Mouse (Mus musculus): ENCODE measurements around the gene Sesn3. TPM values are rescaled to one million over a fixed set of nuclear protein-coding genes. Genes with fewer than 3 reads are reported as not detected.
"Not testable (repeated sequence)": the region's sequence is repeated elsewhere in the genome, so short reads cannot be mapped to it uniquely, and the experiment has no call there.

The Sesn3 gene
- polyA plus RNA-seq, 1 experiment from 2014 or later: 11.9 TPM

DNA sequence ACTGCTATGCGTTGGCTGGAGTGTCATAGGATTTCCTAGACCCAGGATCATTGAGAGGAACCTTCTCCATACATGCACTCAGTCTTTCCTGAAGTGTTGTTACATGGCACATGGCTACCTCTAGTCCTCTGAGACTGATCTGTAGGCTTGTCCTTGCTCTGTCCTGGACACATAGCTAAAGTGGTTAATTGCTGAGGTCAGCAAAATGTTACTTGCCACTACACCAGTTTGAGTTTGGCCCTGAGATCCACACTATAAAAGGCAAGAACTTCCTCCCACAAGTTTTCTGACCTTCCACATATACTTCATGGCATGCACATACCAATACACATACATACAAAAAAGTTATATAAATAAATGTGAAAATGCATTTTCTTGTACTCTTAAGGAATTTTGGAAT, 41.8 kb downstream of the Sesn3 start:
- Histone ChIP-seq H3K9me3 (no peaks in the 10 kb centered on the region), H3K9ac (no peak overlapping the region), H3K27ac (replicated peaks) (no peak overlapping the region), H3K4me3 (no peak overlapping the region), H3K36me3 (peaks cover 76% of the 10 kb centered on the region), H3K4me1 (peaks cover 5% of the 10 kb centered on the region), H3K27me3 (replicated peaks) (no peaks in the 10 kb centered on the region), H3K4me2 (no peak overlapping the region)
- WGBS: 97% methylated on average over 1 of the region's 1 CpGs
- ATAC-seq (ENCODE audit: extremely low read depth, insufficient number of reproducible peaks, low FRiP score, low TSS enrichment): no peak

DNA sequence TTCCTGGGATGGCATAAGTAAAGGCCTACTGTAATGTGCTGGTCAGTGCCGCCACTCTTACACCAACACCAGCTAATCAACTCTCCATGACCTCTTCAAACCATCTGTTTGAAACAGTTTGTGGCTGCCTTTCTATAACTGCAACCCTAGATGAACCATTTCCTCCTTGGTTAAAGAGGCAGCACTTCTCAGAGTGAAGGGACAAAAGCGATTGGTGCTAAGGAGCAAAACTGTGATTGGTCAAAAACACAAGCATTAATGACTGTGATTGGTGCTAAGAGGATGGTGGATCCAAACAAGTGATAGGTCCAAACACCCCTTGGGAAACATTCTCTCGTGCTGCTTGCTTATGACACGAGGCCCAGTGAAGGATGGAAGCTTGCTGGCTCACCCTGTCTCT, 61.0 kb downstream of the Sesn3 start:
- H3K36me3 ChIP-seq: peaks cover 9% of the 10 kb centered on the region
- no peaks in the 10 kb centered on the region for H3K9me3 ChIP-seq
- ATAC-seq (ENCODE audit: extremely low read depth, insufficient number of reproducible peaks, low FRiP score, low TSS enrichment): no peak
- H3K4me3 ChIP-seq: no peak overlapping the region
- peaks cover 21% of the 10 kb centered on the region for H3K4me1 ChIP-seq
- 66% methylated on average over 4 of the region's 4 CpGs for WGBS
- no peaks in the 10 kb centered on the region for H3K27me3 ChIP-seq (replicated peaks)
- no peak overlapping the region for H3K9ac ChIP-seq
- H3K27ac ChIP-seq (replicated peaks): no peak overlapping the region
- H3K4me2 ChIP-seq: no peak overlapping the region

DNA sequence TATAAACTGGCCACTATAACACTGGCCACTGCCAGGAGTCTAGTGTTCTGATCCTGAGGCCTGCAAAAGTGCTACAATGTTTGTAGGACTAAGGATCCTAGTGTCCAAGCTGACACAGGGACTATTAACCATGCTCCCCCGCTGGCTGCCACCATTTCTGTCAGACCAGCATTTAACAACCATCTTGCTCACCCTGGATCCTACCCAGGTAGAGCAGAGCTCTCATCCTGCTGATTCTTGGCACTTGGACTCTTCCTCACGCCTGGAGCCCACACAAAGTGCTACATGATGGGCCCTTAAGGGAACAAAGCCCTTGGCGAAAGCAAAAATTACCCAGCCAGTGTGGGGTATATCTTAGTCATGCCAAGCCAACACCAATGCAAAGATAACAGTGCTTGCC, 62.0 kb downstream of the Sesn3 start:
- no peak for ATAC-seq (ENCODE audit: extremely low read depth, insufficient number of reproducible peaks, low FRiP score, low TSS enrichment)
- Histone ChIP-seq H3K27ac (replicated peaks) (no peak overlapping the region), H3K9me3 (no peaks in the 10 kb centered on the region), H3K27me3 (replicated peaks) (no peaks in the 10 kb centered on the region), H3K4me1 (peaks cover 21% of the 10 kb centered on the region), H3K36me3 (peaks cover 5% of the 10 kb centered on the region), H3K4me3 (no peak overlapping the region), H3K9ac (no peak overlapping the region), H3K4me2 (no peak overlapping the region)
- 68% methylated on average over 3 of the region's 3 CpGs for WGBS

GRCm38 (mm10) chr9:14338701-14339100, 63.8 kb downstream of the Sesn3 start:
- no peak overlapping the region for H3K27ac ChIP-seq (replicated peaks)
- peaks cover 4% of the 10 kb centered on the region; the same call in 1 of the 2 replicates for H3K27me3 ChIP-seq (replicated peaks)
- H3K4me3 ChIP-seq: no peak overlapping the region
- H3K36me3 ChIP-seq: no peaks in the 10 kb centered on the region
- no peak for ATAC-seq (ENCODE audit: extremely low read depth, insufficient number of reproducible peaks, low FRiP score, low TSS enrichment)
- no peaks in the 10 kb centered on the region for H3K9me3 ChIP-seq
- peaks cover 17% of the 10 kb centered on the region; the same call in 1 of the 2 replicates for H3K4me1 ChIP-seq
- no peak overlapping the region for H3K9ac ChIP-seq
- H3K4me2 ChIP-seq: no peak overlapping the region
- 45% methylated on average over 3 of the region's 3 CpGs for WGBS

- H3K27me3 ChIP-seq (replicated peaks): peaks cover 4% of the 10 kb centered on the region; the same call in 1 of the 2 replicates
- H3K4me1 ChIP-seq: peaks cover 13% of the 10 kb centered on the region; the same call in 1 of the 2 replicates
- H3K4me3 ChIP-seq: no peak overlapping the region
- no peaks in the 10 kb centered on the region for H3K9me3 ChIP-seq
- no peak overlapping the region for H3K9ac ChIP-seq
- ATAC-seq (ENCODE audit: extremely low read depth, insufficient number of reproducible peaks, low FRiP score, low TSS enrichment): no peak
- no peak overlapping the region for H3K27ac ChIP-seq (replicated peaks)
- no peaks in the 10 kb centered on the region for H3K36me3 ChIP-seq
- whole genome bisulfite sequencing: 50% methylated on average over 4 of the region's 4 CpGs
- H3K4me2 ChIP-seq: no peak overlapping the region
Measured at GRCm38 (mm10) chr9:14342041-14342668, 67.3 kb downstream of the Sesn3 start.

GRCm38 (mm10) chr9:14345866-14346265, 71.0 kb downstream of the Sesn3 start:
- H3K27me3 ChIP-seq (replicated peaks); H3K9ac ChIP-seq; H3K27ac ChIP-seq (replicated peaks): not testable (repeated sequence)

DNA sequence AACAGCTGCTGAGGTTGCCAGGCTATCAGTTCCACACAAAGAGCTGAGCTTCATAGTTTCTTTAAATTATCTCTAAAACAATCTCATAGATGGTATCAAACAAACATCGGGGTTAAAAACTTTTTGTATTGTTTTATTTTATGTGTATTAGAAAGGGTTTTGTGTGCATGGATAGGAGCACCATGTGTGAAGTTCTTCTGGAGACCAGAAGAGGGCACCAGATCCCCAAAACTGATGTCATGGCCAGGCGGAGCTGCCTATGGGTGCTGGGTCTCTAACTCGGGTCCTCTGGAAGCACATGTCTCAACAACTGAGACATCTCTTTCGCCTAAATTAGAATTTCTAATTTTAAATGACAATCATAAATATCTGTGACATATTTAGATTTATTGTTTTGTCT, 73.5 kb downstream of the Sesn3 start:
- H3K36me3 ChIP-seq: no peaks in the 10 kb centered on the region
- no peaks in the 10 kb centered on the region for H3K4me1 ChIP-seq
- WGBS: 55% methylated on average over 4 of the region's 4 CpGs
- no peak overlapping the region for H3K9ac ChIP-seq
- no peak overlapping the region for H3K4me3 ChIP-seq
- no peak for ATAC-seq (ENCODE audit: extremely low read depth, insufficient number of reproducible peaks, low FRiP score, low TSS enrichment)
- H3K9me3 ChIP-seq: no peaks in the 10 kb centered on the region; the same call in 1 of the 2 replicates
- H3K27me3 ChIP-seq (replicated peaks): peaks cover 2% of the 10 kb centered on the region; the same call in 1 of the 2 replicates
- H3K27ac ChIP-seq (replicated peaks): no peak overlapping the region
- no peak overlapping the region for H3K4me2 ChIP-seq

More at GRCm38 (mm10) chr9:14345866-14346265, 71.0 kb downstream of the Sesn3 start:
- not testable (repeated sequence) for H3K4me1 ChIP-seq; H3K4me2 ChIP-seq; H3K36me3 ChIP-seq; H3K4me3 ChIP-seq; ATAC-seq (ENCODE audit: extremely low read depth, insufficient number of reproducible peaks, low FRiP score, low TSS enrichment); H3K9me3 ChIP-seq
- 78% methylated on average over 4 of the region's 4 CpGs for WGBS

DNA sequence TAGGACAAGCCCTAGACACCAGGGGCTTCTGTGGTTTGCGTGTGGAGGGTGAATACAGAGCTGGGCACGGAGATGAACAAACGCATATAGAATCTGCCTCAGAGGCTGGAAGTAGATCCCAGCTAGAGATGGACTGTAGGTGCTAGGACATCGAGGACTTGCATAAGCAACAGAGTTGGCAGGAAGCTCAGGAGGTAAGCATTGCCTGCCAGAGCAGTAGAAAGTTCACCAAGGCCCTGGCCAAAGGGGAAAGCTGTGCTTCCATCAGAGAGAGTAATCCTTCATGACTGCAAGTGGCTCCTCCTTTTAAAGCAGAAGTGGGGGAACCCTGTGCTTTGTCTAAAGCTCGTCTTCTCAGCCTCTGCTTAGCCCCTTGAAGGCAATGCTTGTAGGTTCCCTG, 74.5 kb downstream of the Sesn3 start:
- H3K9ac ChIP-seq: no peak overlapping the region
- H3K4me2 ChIP-seq: no peak overlapping the region
- 79% methylated on average over 5 of the region's 5 CpGs for WGBS
- no peaks in the 10 kb centered on the region; the same call in 1 of the 2 replicates for H3K9me3 ChIP-seq
- H3K4me3 ChIP-seq: no peak overlapping the region
- no peaks in the 10 kb centered on the region for H3K4me1 ChIP-seq
- no peaks in the 10 kb centered on the region for H3K36me3 ChIP-seq
- no peak overlapping the region for H3K27ac ChIP-seq (replicated peaks)
- H3K27me3 ChIP-seq (replicated peaks): no peaks in the 10 kb centered on the region
- ATAC-seq (ENCODE audit: extremely low read depth, insufficient number of reproducible peaks, low FRiP score, low TSS enrichment): no peak

DNA sequence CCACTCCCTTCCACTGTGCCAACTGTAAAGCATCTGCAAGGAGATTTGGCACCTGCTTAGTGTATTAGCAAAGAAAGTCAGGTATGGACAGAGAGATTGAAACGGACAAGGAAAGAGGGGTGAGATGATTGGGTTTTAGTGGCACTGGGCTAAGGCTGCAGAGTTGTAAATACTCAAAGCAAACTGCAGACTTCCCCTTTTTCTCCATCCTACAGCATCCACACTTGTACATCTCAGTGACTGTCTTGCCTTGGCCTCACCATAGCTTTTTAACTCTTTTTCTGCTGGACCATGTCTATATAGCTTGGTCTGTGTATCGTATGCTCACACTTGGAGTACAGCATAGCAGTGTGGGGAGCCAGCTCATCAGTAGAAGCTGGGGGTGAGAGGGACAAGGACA, 75.9 kb downstream of the Sesn3 start:
- H3K27me3 ChIP-seq (replicated peaks): no peaks in the 10 kb centered on the region
- no peaks in the 10 kb centered on the region for H3K4me1 ChIP-seq
- ATAC-seq (ENCODE audit: extremely low read depth, insufficient number of reproducible peaks, low FRiP score, low TSS enrichment): no peak
- H3K36me3 ChIP-seq: no peaks in the 10 kb centered on the region
- no peak overlapping the region for H3K9ac ChIP-seq
- no peak overlapping the region for H3K4me2 ChIP-seq
- H3K27ac ChIP-seq (replicated peaks): no peak overlapping the region
- H3K4me3 ChIP-seq: no peak overlapping the region
- H3K9me3 ChIP-seq: no peaks in the 10 kb centered on the region; the same call in 1 of the 2 replicates
- WGBS: 71% methylated on average over 2 of the region's 2 CpGs

GRCm38 (mm10) chr9:14352337-14352736, 77.5 kb downstream of the Sesn3 start:
- Histone ChIP-seq H3K9ac (no peak overlapping the region), H3K36me3 (0 out of 2 replicates have a peak, but pooled peaks cover 8% of the 10 kb centered on the region), H3K9me3 (no peaks in the 10 kb centered on the region; the same call in 1 of the 2 replicates), H3K4me2 (no peak overlapping the region), H3K4me1 (no peaks in the 10 kb centered on the region), H3K27me3 (replicated peaks) (no peaks in the 10 kb centered on the region), H3K27ac (replicated peaks) (no peak overlapping the region), H3K4me3 (no peak overlapping the region)
- 78% methylated on average over 1 of the region's 1 CpGs for WGBS
- ATAC-seq (ENCODE audit: extremely low read depth, insufficient number of reproducible peaks, low FRiP score, low TSS enrichment): no peak

DNA sequence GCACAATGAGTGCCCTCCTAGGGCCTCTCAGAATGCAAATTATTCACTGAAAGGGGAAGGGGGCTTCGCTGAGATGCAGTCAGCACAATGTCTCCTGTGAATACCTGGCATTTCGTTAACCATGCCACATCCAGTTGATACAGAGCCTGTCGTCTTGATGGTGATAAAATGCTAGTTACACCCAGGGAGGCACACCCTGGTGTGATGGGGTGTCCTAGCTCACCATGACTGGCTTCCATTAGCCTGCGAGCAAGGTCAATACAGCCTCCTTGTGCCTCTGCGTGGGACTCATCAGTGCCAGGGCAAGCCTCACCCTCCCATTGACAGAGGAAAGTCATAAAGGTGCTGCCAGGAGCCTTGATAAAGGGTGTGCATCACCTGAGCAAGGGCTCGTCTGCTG, 80.0 kb downstream of the Sesn3 start:
- Histone ChIP-seq H3K4me1 (no peaks in the 10 kb centered on the region), H3K4me2 (no peak overlapping the region), H3K27me3 (replicated peaks) (no peaks in the 10 kb centered on the region), H3K36me3 (0 out of 2 replicates have a peak, but pooled peaks cover 12% of the 10 kb centered on the region), H3K9ac (no peak overlapping the region), H3K27ac (replicated peaks) (no peak overlapping the region), H3K4me3 (no peak overlapping the region), H3K9me3 (no peaks in the 10 kb centered on the region)
- ATAC-seq (ENCODE audit: extremely low read depth, insufficient number of reproducible peaks, low FRiP score, low TSS enrichment): no peak
- 77% methylated on average over 6 of the region's 6 CpGs for WGBS

- 89% methylated on average over 4 of the region's 4 CpGs for WGBS
- no peaks in the 10 kb centered on the region for H3K9me3 ChIP-seq
- ATAC-seq (ENCODE audit: extremely low read depth, insufficient number of reproducible peaks, low FRiP score, low TSS enrichment): no peak
Measured at GRCm38 (mm10) chr9:14357033-14357432, 82.2 kb downstream of the Sesn3 start.

More at GRCm38 (mm10) chr9:14357033-14357432, 82.2 kb downstream of the Sesn3 start:
- no peak overlapping the region for H3K4me3 ChIP-seq
- no peaks in the 10 kb centered on the region for H3K27me3 ChIP-seq (replicated peaks)
- H3K4me1 ChIP-seq: no peaks in the 10 kb centered on the region
- H3K9ac ChIP-seq: no peak overlapping the region
- H3K36me3 ChIP-seq: 0 out of 2 replicates have a peak, but pooled peaks cover 12% of the 10 kb centered on the region
- no peak overlapping the region for H3K4me2 ChIP-seq
- no peak overlapping the region for H3K27ac ChIP-seq (replicated peaks)
